Mouse (Mus musculus): ENCODE measurements around the gene Lrch4. TPM values are rescaled to one million over a fixed set of nuclear protein-coding genes. Genes with fewer than 3 reads are reported as not detected.

Lrch4 gene
- total and polyA plus RNA-seq, 2 experiments from 2014 or later, result 5.6 to 12.8 TPM

- H3K4me1 ChIP-seq (ENCODE audit: insufficient read depth), result peaks cover 15% of the 10 kb centered on the region
- H3K9ac ChIP-seq, result no peak overlapping the region
- no peaks in the 10 kb centered on the region for H3K9me3 ChIP-seq (ENCODE audit: low read length)
- ATAC-seq (no peak), DNase-seq (no peak)
- H3K27ac ChIP-seq (ENCODE audit: low read depth, low read length), result no peak overlapping the region
- 36% methylated on average over 28 of the region's 30 CpGs for WGBS
- no peak overlapping the region for H3K4me3 ChIP-seq (ENCODE audit: low read depth, low read length)
- no peaks in the 10 kb centered on the region for H3K36me3 ChIP-seq (ENCODE audit: insufficient read depth)
- no peak for TF ChIP-seq CTCF (IDR thresholded peaks at IDR 0.05; ENCODE audit: low read depth)
- no peaks in the 10 kb centered on the region for H3K27me3 ChIP-seq (ENCODE audit: insufficient read depth, low read length)
- H3K4me2 ChIP-seq (ENCODE audit: low read depth), result no peak overlapping the region
These were observed 32.2 kb upstream of the Lrch4 start for GRCm38 (mm10) chr5:137596601-137597261.

- Histone ChIP-seq H3K4me2 (ENCODE audit: low read depth) (no peak overlapping the region), H3K9ac (no peak overlapping the region), H3K36me3 (ENCODE audit: insufficient read depth) (no peaks in the 10 kb centered on the region), H3K27me3 (ENCODE audit: insufficient read depth, low read length) (no peaks in the 10 kb centered on the region), H3K4me3 (ENCODE audit: low read depth, low read length) (no peak overlapping the region), H3K9me3 (ENCODE audit: low read length) (no peaks in the 10 kb centered on the region), H3K27ac (ENCODE audit: low read depth, low read length) (no peak overlapping the region), H3K4me1 (ENCODE audit: insufficient read depth) (peaks cover 16% of the 10 kb centered on the region)
- WGBS, result 90% methylated on average over 6 of the region's 6 CpGs
- DNase-seq (no peak), ATAC-seq (no peak)
- TF ChIP-seq CTCF (IDR thresholded peaks at IDR 0.05; ENCODE audit: low read depth), result no peak
These were observed 31.3 kb upstream of the Lrch4 start for GRCm38 (mm10) chr5:137597625-137598024.

- no peak overlapping the region for H3K27ac ChIP-seq (ENCODE audit: low read depth, low read length)
- H3K4me1 ChIP-seq (ENCODE audit: insufficient read depth), result peaks cover 16% of the 10 kb centered on the region
- ATAC-seq (no peak), DNase-seq (no peak)
- H3K4me3 ChIP-seq (ENCODE audit: low read depth, low read length), result no peak overlapping the region
- H3K4me2 ChIP-seq (ENCODE audit: low read depth), result no peak overlapping the region
- no peaks in the 10 kb centered on the region for H3K36me3 ChIP-seq (ENCODE audit: insufficient read depth)
- no peak for TF ChIP-seq CTCF (IDR thresholded peaks at IDR 0.05; ENCODE audit: low read depth)
- H3K9ac ChIP-seq, result no peak overlapping the region
- no peaks in the 10 kb centered on the region for H3K27me3 ChIP-seq (ENCODE audit: insufficient read depth, low read length)
- 87% methylated on average over 2 of the region's 2 CpGs for WGBS
- H3K9me3 ChIP-seq (ENCODE audit: low read length), result no peaks in the 10 kb centered on the region
These were observed 30.7 kb upstream of the Lrch4 start for GRCm38 (mm10) chr5:137598100-137598826.

- Histone ChIP-seq H3K27me3 (ENCODE audit: insufficient read depth, low read length) (no peaks in the 10 kb centered on the region), H3K9me3 (ENCODE audit: low read length) (no peaks in the 10 kb centered on the region), H3K4me3 (ENCODE audit: low read depth, low read length) (peak overlapping the region; percentile 74), H3K9ac (peak overlapping the region; percentile 87), H3K4me1 (ENCODE audit: insufficient read depth) (peaks cover 16% of the 10 kb centered on the region), H3K27ac (ENCODE audit: low read depth, low read length) (no peak overlapping the region), H3K4me2 (ENCODE audit: low read depth) (peak overlapping the region; percentile 98), H3K36me3 (ENCODE audit: insufficient read depth) (no peaks in the 10 kb centered on the region)
- ATAC-seq (no peak), DNase-seq (no peak)
- TF ChIP-seq CTCF (IDR thresholded peaks at IDR 0.05; ENCODE audit: low read depth), result no peak
- 63% methylated on average over 9 of the region's 9 CpGs for WGBS
These were observed 29.3 kb upstream of the Lrch4 start for GRCm38 (mm10) chr5:137599600-137599999.

- peak overlapping the region; percentile 87 for H3K9ac ChIP-seq
- WGBS, result 1% methylated on average over 19 of the region's 19 CpGs
- H3K4me1 ChIP-seq (ENCODE audit: insufficient read depth), result peaks cover 16% of the 10 kb centered on the region
- H3K36me3 ChIP-seq (ENCODE audit: insufficient read depth), result no peaks in the 10 kb centered on the region
- no peak for DNase-seq
- no peaks in the 10 kb centered on the region for H3K27me3 ChIP-seq (ENCODE audit: insufficient read depth, low read length)
- H3K4me2 ChIP-seq (ENCODE audit: low read depth), result peak overlapping the region; percentile 98
- peak overlapping the region; percentile 74 for H3K4me3 ChIP-seq (ENCODE audit: low read depth, low read length)
- TF ChIP-seq CTCF (IDR thresholded peaks at IDR 0.05; ENCODE audit: low read depth), result no peak; the same call in none of the 2 replicates
- H3K27ac ChIP-seq (ENCODE audit: low read depth, low read length), result peak overlapping the region; percentile 75; the same call in 1 of the 2 replicates
- ATAC-seq, result 0 out of 2 replicates have a peak, but pooled peaks have one; percentile 1
- no peaks in the 10 kb centered on the region for H3K9me3 ChIP-seq (ENCODE audit: low read length)
These were observed 28.7 kb upstream of the Lrch4 start for GRCm38 (mm10) chr5:137600281-137600618.

GRCm38 (mm10) chr5:137600619-137601364 lies 28.1 kb upstream of the Lrch4 start, which contains the start of gene Mospd3:
Mospd3 (minus strand) TSS chr5:137601058.
- 1% methylated on average over 41 of the region's 41 CpGs for WGBS

More at GRCm38 (mm10) chr5:137600619-137601364, 28.1 kb upstream of the Lrch4 start, which contains the start of gene Mospd3:
- DNase-seq (peak; percentile 98), ATAC-seq (peak; percentile 98)
- Histone ChIP-seq H3K4me1 (ENCODE audit: insufficient read depth) (peaks cover 16% of the 10 kb centered on the region), H3K4me2 (ENCODE audit: low read depth) (peak within 1 kb of the TSS; percentile 98), H3K9ac (peak within 1 kb of the TSS; percentile 87), H3K4me3 (ENCODE audit: low read depth, low read length) (peak within 1 kb of the TSS; percentile 74), H3K36me3 (ENCODE audit: insufficient read depth) (no peaks in the 10 kb centered on the region), H3K9me3 (ENCODE audit: low read length) (no peaks in the 10 kb centered on the region), H3K27ac (ENCODE audit: low read depth, low read length) (peak within 1 kb of the TSS; percentile 75), H3K27me3 (ENCODE audit: insufficient read depth, low read length) (no peaks in the 10 kb centered on the region)
- TF ChIP-seq CTCF (IDR thresholded peaks at IDR 0.05; ENCODE audit: low read depth), result no peak

Data from forebrain, postnatal 0 days (tissue).